Mouse (Mus musculus): ENCODE measurements around the gene Mogat2. TPM values are rescaled to one million over a fixed set of nuclear protein-coding genes. Genes with fewer than 3 reads are reported as not detected.

Mogat2 gene
- total RNA-seq (2022): 1 to 10 TPM in 1 of 4 experiments, under 1 TPM in 3; 0.25 to 1.5 (median 0.51) TPM

DNA sequence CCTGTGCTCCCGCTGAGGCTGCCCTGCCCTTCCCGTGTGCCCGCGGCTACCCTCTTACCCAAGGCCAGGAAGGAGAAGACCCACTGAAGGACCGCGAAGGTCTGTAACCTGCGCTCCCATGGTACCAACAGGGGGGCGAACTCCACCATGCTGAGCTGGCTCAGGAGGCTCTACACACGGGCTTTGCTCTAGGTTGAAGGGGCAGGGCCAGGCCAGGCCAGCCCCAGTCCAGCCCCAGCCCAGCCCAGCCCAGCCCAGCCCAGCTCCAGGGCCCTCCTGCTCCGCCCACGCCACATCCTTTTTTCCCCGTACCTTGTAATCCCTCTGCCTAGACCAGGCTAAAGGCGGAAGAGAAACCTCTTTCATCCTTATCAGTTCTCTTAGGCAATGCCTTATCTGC, at the start of gene Mogat2:
TSS of gene Mogat2 (minus strand) at position 203 of the 400 bp plus-strand sequence.
- no peak for DNase-seq

DNA sequence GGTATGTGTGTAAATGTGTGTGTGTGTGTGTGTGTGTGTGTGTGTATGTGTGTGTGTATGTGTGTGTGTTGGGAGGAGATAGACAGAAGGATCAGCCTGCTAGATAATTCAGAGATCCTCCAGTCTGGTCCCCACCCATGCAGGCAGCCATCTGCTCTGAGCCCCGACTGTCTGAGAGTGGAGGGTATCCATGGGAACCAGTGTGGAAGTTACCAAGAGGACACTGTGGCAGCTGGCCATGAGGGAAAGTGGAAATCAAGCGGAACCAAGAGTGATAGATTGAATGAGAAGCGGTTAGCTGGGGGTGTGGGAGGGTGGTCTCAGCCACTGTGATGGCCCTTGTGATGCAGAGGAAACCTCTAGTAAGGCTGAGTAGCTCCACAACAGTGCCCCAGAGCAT, 48.9 kb upstream of the Mogat2 start:
- no peak for DNase-seq

DNA sequence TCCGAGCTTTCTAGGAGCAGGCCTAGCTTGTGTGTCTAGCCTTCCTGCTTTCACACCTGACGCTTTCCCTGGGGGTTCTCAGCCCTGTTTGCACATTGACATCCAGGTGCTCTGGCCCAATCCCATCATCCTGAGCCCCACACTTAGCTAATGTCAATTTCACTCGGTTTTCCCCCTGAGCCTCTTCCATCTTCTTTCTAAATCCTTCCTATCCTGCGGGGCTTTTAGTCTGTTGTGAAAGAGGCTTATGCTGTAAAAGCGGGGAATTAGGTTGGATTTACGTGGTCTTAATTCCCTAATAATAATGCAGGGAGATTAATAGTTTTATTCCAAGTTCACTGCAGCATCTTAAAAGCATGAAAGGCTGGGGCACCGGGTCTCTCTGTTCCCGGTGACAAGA, 41.2 kb upstream of the Mogat2 start:
- no peak for DNase-seq

DNA sequence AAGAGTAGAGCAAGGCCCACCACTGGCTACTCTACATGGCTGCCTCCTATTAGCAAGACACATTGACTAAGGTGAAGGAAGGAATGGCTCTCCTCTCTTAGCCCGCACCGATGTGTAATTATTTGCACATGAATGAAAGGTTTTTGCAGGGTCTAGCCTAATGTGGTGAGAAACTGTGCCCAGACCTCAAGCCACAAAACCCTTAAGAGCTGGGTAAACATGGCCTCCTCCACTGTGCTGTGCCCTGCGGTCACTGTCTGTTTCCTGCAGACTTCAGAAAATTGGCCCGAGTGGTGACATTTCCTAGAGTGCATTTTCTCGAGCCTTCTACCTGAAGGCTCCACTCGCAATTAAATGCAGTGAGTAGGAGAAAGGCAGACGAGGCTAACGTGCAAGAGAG, 39.9 kb upstream of the Mogat2 start:
- no peak for DNase-seq

DNA sequence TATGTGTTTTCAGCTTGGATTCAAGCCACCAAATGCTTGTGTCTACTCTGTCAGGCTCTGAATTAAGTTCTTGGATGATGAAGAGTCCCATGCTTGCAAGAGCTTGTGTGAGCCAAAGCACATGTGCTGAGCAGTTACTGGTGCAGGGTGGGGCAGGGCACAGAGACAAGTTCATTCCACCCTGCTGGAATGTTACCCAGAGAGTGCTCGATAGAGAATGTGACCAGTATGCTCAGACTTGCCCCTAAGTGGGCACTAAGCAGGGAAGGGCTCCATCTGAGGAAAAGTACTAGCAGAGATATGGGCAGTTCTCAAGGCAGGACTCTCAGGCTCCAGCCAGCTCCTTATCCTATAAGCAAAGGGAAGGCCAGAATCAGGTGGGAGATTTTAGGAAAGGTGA, 38.3 kb upstream of the Mogat2 start:
- no peak for DNase-seq

DNA sequence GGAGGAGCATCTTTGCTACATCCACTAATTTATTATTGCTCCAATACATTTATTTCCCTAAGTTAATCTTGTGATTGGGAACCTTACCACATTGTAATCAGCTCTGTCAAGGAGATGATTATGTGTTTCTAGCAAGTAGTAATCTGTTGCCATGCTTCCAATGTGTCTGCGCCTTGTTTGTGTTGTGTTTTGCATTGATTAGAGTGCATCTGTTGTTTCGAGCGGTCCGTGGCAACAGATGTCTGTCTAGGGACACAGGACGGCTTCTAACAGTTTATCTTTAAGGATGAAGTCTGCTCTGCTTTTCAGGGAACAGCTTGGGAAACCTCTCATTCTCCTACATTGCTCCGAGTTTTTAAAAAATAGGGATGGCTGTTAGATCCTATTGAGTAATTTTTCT, 36.7 kb upstream of the Mogat2 start:
- no peak for DNase-seq

DNA sequence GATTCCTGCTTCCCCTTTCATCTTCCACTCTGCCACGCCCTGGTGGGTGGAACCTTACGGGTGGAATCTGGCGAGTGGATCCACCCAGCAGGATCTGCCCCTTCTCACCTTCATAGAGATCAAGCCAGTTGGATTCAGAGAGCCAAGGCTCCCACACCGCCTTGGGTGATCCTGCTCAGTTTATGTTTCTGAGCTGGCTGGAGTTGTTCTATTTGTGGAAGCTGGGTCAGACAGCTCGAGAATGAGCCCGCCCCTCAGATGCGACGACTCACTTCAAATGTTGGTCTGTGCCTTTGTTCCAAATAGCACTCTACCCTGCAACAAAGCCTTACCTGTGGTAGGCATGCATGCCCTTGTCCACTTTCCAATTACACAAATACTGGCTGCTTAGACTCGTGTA, 33.2 kb upstream of the Mogat2 start:
- no peak for DNase-seq

DNA sequence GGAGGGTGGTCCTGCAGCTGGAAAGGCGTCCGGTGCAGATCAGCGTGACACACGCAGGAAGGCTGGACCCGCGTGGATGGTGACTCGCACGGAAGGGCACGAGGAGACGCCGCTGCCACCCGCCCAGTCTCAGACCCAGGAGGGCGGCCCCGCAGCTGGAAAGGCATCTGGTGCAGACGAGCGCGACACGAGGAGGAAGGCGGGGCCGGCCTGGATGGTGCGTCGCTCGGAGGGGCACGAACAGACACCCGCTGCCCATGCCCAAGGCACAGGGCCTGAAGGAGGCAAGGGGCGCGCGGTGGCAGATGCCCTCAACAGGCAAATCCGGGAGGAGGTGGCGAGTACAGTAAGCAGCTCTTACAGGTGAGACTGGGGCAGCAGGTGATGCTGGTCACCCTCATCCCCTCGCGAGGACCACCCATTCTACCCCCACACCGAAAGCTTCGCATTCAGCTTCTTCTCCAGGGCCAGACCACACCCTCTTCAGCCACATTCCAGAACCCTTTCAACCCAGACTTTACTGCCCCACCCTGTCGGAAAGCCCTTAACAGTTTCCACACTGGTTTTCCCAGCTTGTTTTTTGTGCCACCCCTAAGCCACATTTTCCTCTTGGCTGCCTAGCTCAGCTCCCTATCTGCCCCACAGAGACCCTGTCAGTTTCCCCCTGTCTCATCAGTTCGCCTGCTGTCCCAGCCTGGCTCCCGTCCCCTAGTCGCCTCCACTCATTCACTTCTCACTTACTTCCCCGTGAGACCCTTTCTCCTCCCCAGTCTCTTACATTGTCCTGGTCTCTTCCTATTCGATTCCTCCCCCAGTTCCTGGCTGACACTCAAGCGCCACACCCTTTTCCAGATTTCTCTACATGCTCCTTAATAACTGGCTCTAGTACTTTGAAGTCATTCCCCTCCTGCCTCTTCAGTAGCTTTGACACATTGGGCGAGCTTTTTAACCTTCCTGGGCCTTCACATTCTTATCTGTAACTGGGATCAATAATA, 30.8 kb upstream of the Mogat2 start:
- DNase-seq: no peak

DNA sequence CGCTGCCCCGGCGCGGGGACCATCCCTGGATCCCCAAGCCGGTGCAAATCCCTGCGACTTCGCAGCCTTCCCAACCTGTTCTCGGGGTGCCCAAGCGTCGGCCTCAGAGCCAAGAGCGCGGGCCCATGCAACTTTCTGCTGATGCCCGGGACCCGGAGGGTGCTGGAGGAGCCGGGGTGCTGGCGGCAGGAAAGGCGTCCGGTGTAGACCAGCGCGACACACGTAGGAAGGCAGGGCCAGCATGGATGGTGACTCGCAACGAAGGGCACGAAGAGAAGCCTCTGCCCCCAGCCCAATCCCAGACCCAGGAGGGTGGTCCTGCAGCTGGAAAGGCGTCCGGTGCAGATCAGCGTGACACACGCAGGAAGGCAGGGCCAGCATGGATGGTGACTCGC, 30.1 kb upstream of the Mogat2 start:
- no peak for DNase-seq

DNA sequence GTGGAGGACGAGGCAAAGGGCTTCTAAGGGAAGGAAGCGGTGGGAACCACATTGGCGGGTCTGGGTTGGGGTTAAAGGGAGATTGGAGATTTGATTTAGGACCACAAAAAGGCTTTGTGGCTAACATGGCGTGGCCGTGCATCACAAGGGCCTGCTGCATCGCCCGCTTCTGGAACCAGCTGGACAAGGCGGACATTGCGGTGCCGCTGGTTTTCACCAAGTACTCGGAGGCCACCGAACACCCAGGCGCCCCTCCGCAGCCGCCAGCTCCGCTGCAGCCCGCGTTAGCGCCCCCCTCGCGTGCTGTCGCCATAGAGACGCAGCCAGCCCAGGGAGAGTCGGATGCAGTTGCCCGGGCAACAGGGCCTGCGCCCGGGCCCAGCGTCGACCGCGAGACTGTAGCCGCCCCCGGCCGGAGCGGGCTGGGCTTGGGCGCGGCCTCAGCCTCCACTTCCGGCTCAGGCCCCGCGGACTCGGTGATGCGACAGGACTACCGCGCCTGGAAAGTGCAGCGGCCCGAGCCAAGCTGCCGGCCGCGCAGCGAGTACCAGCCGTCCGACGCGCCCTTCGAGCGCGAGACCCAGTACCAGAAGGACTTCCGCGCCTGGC, 29.6 kb upstream of the Mogat2 start:
- DNase-seq: peak; percentile 30

DNA sequence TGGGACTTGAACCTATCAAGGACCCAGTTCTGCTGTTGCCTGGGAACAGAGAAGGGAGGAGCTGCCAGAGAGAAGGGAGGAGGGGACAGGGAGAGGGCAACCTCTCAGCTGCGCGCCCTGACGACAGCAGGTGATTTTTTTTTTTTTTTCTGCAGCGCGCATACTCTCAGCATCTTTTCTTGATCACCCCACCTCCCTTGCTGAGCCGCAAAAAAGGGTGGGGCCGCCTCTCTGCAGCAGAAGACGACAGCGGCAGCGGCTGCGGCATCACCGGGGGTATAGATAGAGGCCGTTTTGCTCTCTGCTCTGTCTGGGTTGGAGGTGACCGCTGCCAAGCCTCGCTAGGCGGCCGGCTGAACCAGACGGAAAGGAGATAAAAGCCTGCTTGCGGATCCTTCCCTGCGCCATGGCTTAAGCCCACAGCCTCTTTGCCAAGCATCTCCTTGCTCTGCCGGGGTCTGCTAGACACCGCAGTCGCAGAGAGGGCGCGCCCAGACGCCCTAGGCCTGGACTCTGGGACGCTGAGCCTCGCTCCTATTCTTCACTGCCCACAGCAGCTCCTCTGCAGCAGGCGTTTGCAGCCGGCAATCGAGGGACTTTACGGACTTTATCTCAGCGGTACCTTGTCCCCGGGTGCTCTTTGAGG, 29.0 kb upstream of the Mogat2 start, which contains the start of gene Map6:
TSS of gene Map6 (plus strand) at position 197 of the 646 bp plus-strand sequence.
- DNase-seq: no peak

DNA sequence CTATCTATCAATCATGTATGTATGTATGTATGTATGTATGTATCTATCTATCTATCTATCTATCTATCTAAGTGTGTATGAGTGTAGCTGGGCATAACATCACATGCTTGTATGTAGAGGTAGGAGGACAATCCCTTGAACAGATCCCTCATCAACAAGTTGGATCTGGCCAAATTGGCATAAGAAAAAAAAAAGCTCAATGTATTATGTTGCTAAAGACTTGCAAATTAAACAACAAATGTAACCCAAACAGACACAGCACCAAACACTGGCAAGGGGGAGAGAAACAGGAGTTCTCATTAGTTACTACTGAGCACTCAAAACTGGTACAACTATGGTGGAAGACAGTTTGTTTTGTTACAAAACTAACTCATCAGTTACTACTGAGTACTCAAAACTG, 26.2 kb upstream of the Mogat2 start:
- DNase-seq: no peak

DNA sequence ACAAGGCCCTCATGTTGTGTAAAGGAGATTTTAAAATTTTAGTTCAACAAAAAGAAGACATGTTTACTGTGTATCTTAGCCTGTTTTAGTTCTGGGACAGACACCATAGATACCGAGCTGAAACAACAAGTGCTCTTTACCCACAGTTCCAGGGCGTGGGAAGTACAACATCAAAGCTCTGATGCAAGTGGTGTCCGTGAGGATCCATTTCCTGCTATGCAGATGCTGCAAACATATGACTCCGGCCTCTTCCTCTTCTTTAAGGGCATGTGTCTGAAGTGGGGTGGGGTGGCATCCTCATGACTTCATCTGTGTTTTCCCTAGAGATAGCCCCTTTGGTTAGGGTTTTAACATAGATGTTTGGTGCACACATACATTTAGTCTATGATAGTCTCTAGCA, 25.1 kb upstream of the Mogat2 start:
- DNase-seq: no peak

DNA sequence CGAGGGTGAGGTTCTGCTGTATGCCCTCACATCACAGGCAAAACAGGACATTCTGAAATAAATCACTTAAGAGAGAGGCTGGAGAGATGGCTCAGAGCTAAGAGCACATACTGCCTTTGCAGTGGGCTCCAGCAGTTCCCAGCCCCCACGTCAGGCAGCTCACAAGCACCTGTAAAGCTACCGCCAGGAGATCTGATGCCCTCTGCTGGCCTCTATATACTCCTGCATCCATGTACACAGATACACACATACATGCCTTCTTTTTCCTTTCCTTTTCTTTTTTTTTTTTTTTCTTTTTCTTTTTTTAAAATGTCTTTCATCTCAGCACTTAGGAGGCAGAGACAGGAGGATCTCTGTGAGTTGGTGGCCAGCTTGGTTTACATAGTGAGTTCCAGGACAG, 23.5 kb upstream of the Mogat2 start:
- DNase-seq: no peak

DNA sequence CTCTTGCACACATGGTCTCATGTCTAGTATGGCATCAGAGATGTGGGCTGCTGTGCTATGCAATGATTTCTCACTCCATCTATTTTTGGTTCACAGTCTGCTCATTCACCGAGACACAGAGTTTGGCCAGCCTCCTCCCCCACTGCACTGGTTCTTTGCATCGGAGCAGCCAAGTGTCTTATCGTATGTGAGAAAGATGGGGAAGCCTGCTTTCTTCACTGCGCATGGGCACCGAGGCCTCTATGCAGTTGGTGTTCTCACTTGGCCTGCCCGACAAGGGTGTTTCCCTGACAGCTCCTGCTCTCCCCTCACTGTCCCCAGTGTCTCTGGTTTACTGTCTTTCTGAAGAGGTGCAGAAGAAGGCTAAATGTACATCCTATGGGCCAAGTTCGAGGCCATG, 16.6 kb upstream of the Mogat2 start:
- no peak for DNase-seq

DNA sequence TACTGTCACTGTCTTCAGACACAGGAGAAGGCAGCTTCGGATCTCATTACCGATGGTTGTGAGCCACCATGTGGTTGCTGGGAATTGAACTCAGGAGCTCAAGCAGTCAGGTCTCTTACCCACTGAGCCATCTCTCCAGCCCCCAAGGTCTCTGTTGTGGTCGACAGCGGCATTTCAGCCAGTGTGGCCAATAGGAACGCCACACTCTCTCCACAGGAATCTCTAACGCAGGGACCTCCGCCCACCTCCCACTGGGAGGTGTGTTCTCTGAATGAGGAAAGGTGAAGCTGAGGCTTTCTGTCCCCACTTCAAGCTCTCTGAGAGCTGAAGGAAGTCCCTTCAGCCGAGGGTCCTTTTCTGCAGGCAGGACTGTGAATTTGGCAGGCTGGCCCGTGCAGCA, 12.0 kb upstream of the Mogat2 start:
- DNase-seq: no peak

DNA sequence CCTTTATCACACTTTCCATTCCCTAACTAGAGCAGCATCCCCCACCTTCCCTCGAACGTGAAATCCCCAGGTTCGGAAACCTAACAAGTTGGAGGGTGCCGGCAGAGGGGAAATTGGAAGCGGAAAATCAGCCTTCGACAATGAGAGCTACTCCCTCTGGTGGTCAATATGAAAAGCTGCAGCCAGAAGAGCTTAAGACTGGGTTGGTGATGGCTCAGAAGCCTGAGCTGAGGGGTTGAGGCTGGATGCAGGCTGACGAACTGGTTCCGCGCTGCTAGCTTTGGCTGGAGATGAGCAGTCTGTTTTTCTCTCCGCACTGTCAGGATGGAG, 11.1 kb upstream of the Mogat2 start:
- no peak for DNase-seq

DNA sequence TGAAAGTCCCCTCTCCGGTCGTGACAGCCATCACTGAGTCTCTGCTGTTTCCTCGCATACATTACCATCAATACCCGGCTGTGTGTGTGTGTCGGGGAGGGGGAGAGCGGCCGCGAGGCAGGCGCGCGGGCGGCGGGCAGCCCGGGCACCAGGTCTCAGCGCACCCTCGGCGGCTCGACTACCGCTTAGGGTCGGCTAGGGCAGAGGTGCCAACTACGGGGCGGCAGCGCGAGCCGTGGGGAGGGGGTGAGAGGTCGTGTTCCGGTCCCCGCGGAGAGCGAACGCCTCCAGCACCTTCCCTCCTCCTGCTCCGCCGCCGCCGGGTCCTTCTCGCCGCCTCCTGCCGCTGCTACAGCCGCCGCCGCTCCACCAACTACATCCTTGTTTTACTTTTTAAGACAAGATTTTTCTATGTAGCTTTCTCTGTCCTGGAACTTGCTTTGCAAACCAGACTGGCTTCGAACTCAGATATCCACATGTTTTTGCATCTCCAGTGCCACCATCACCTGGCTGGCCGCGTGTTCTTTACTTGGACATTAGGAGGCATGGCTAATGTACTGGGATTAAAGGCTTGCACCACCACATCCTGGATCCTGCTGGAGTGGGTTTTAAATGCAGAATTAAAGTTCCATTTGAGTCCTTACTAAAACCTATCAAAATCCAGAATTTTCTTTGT, 10.6 kb upstream of the Mogat2 start:
- no peak for DNase-seq

DNA sequence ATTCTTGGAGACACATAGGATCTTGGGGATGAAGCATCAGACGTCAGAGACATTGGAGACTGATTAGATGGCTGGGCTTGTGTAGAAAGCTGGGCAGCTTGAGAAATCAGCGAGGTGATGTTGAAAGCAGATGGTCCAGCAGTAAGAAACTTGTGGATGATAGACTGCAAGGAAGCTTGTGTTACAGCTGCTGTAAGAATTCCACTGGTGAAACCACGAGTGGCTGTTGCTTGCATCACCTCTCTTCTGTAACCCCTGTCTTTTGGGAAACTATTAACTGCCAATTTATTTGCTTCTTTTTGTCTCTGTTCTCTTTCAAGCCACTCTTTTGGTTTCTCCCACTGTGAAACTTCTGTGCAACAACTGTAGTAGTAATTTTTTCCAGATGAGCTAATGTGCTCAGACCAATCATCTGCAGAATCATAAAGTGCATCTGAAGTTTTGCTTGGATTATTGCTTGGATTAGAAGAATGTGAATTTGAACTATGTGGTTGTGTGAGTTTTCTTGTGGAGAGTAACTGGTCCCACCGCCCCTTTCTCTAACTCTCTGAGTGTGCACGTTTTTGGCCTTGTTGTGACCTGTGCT, 9.8 kb upstream of the Mogat2 start:
- no peak for DNase-seq

DNA sequence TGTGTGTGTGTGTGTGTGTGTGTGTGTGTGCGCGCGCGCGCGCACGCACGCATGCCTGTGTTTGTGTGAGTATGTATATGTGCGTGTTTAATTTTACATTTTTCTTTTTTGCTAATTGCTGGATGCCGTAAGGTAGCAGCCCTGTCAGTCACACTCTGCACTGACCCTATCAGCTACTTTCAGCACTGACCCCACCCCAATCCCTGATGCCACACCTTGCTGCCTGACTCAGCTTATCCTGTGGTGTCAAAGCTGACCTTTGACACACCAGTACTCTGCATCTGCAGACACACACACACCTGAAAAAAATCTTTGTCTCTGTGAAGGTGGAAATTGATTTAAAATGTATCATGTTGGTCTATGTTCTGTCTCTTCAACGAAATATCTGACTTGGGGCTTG, 3.7 kb upstream of the Mogat2 start:
- DNase-seq: no peak

DNA sequence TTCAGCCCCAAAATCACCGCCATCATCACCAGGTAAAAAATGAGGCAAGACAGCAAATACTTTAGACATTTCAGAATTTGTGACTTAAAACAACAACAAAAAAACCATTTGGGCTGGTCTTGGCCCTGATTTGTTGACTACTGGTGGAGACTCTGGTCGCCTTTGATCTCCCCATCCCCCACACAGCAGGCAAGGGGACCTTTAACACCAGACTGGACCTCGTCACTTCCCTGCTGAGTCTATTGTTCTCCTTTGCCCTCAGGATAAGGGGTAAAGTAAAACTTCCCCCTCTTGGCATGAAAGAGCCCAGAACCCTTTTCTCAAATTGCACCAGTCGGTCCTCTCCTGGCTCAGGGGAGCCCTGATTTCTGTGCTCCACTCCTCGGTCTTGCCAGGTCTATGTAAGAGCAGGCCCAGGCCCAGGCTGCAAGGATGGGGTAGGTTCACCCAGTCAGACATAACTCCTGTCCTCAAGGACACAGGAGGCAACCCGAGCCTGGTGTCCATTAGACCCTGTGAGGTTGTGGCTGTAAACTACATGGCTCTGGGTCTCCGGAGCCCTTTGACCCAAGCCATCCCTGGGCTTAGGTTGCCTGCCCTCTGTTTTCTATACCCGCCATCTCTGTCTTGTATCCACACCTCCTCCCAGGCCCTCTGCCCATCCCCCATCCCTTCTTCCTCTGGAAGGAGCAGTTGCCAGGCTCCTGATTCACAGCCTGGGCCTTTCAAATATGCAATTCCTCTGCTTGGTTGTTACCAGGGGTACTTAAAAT, 1.3 kb downstream of the Mogat2 start:
- no peak for DNase-seq

DNA sequence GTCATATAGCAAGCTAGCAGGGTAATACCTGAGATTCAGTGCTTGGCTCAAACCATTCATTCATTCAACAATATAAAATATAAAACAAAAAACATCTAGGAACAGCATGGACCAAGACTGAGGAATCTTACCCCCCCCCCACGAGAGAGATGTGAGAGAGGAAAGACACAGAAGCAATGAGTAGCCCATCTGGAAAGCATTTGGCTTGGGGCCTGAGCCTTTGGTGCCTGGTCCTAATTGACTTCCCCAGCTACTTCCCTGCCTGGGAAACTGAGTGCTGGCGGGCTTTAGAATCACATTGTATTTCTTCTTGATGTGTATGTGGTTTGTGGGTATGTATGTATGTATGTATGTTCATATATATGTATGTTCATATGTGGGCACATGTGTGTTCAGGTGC, 2.8 kb downstream of the Mogat2 start:
- no peak for DNase-seq

Data from adrenal gland, adult 8-10 months (tissue).